Mouse (Mus musculus) midbrain, embryonic 16.5 days (tissue): Measurements from ENCODE around the gene Fmnl3. TPM values are rescaled to one million over a fixed set of nuclear protein-coding genes. Genes with fewer than 3 reads are reported as not detected.

Experiments used
- ATAC-seq: fragments of 200-750 bp; cut with Nextera tagmentation; 2 replicates; pipeline ENCODE4 v1.8.0; 2017; ENCODE audit warnings: moderate TSS enrichment
- H3K27ac ChIP-seq: fragments of 300-500 bp; sonication (generic); 2 replicates; pipeline ENCODE4 v1.5.1; 2014; ENCODE audit warnings: mild to moderate bottlenecking, low read length, mixed read lengths
- H3K27me3 ChIP-seq: fragments of 300-500 bp; sonication (generic); 2 replicates; pipeline ENCODE4 v1.6.1; 2014; ENCODE audit warnings: low read depth, low read length, mixed read lengths; ENCODE audit not compliant: control insufficient read depth, insufficient read depth
- H3K36me3 ChIP-seq: fragments of 300-500 bp; sonication (generic); 2 replicates; pipeline ENCODE4 v1.6.1; 2014; ENCODE audit warnings: mild to moderate bottlenecking, low read length, moderate library complexity, mixed read lengths; ENCODE audit not compliant: control insufficient read depth, insufficient read depth
- H3K4me1 ChIP-seq: fragments of 300-500 bp; sonication (generic); 2 replicates; pipeline ENCODE4 v1.6.1; 2014; ENCODE audit warnings: mild to moderate bottlenecking, low read length, mixed read lengths; ENCODE audit not compliant: control insufficient read depth, insufficient read depth
- H3K4me2 ChIP-seq: fragments of 300-500 bp; sonication (generic); 2 replicates; pipeline ENCODE4 v1.6.1; 2014; ENCODE audit warnings: mild to moderate bottlenecking, low read length, mixed read lengths
- H3K4me3 ChIP-seq: fragments of 300-500 bp; sonication (generic); 2 replicates; pipeline ENCODE4 v1.5.1; 2014; ENCODE audit warnings: low read depth, mild to moderate bottlenecking, low read length, moderate library complexity, mixed read lengths
- H3K9ac ChIP-seq: fragments of 300-500 bp; sonication (generic); 2 replicates; pipeline ENCODE4 v1.6.1; 2014; ENCODE audit warnings: low read depth, low read length, mixed read lengths
- H3K9me3 ChIP-seq: fragments of 300-500 bp; sonication (generic); replicated peaks from 2 replicates; pipeline ENCODE4 v1.6.1; 2014; ENCODE audit warnings: mild to moderate bottlenecking, low read length, mixed read lengths; ENCODE audit not compliant: control insufficient read depth, poor library complexity, severe bottlenecking
- WGBS: fragments of 180-500 bp; shearing (Covaris S2); extraction: QIAGEN DNeasy Blood & Tissue Kit; methylation state at CpG from one replicate; pipeline ENCODE4 v1.1.7; 2014; 5-methylcytosine and 5-hydroxymethylcytosine counted together
- polyA plus RNA-seq: library from polyadenylated mRNA; unstranded; fragments of >200 nt; fragmentation: Nextera tagmentation; extraction: Ambion mirVana; gene quantifications from 2 replicates; pipeline ENCODE4 v1.2.1, GENCODE M21; 2015

Fmnl3 gene
- polyA plus RNA-seq, 1 experiment from 2014 or later, result 8.0 TPM

DNA sequence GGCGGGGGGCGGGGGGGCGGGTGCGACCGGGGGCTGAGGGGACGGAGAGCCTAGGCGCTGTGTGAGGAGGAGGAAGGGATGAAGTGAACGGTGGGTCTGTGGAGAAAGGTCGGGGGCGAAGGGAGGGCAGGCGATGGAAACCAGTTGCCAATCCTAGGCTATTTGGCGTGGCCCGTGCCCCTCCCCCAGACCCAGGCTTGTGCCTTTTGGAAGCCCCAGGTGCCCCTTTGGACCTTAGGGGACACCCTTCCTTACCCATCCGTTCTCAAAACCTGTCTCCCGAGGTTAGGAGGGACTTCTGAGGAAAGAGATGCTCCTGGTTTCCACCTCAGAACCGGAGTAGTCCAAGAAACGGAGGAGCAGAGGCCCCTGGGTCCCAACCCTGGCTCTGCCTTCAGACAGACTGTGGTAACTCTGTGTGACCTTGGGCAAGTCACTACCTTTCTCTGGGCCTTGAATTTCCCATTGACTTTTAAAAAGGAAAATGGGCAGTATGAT lies 74.7 kb downstream of the Fmnl3 start, which contains the start of gene Fam186b:
Gene Fam186b, minus strand, starts transcription at position 405 of the 498 bp plus-strand sequence.
- WGBS, result 4% methylated on average over 12 of the region's 17 CpGs
- peak; percentile 63 for ATAC-seq

DNA sequence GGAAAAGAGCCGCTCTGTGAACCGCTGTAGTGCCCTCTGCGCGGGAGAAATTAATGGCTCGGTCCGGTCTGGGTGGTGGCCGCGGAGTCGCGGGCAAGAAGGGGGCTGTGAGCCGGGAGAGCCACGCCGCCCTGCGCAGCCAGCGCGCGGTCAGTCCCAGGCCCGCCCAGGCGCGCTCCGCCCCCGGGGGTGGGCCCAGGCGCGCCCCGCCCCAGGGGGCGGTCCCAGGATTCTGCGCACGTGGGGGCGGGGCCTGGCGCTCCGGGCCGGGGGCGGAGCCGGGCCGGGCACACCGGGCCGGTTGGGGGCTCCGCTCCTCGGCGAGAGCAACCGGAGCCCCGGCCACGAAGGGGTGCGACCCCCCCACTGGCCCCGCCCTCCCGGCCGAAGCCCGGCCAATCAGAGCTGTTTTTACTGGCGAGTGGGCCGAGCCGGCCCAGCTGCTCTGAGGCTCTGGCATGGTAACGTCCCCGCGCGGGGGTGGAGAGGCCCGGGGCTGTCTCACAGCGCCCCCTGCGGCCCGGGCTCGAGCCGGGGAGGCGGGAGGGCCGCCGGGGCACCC lies 75.4 kb downstream of the Fmnl3 start, which contains the start of gene Prpf40b:
Gene Prpf40b, plus strand, starts transcription at position 275 of the 562 bp plus-strand sequence.
- peak within 1 kb of the TSS; percentile 85 for H3K9ac ChIP-seq
- H3K4me2 ChIP-seq, result peak within 1 kb of the TSS; percentile 81
- H3K4me3 ChIP-seq, result peak within 1 kb of the TSS; percentile 82
- H3K36me3 ChIP-seq, result no peaks in the 10 kb centered on the region
- under 1% methylated on average over 50 of the region's 64 CpGs for WGBS
- peak; percentile 96 for ATAC-seq
- H3K4me1 ChIP-seq, result peaks cover 20% of the 10 kb centered on the region
- H3K27me3 ChIP-seq, result no peaks in the 10 kb centered on the region
- peak within 1 kb of the TSS; percentile 94 for H3K27ac ChIP-seq
- H3K9me3 ChIP-seq, result no peaks in the 10 kb centered on the region

More for the DNA sequence above, 74.7 kb downstream of the Fmnl3 start, which contains the start of gene Fam186b:
- Histone ChIP-seq H3K4me3 (peak within 1 kb of the TSS; percentile 82), H3K36me3 (no peaks in the 10 kb centered on the region), H3K27ac (peak within 1 kb of the TSS; percentile 94), H3K4me1 (peaks cover 20% of the 10 kb centered on the region), H3K27me3 (no peaks in the 10 kb centered on the region), H3K4me2 (peak within 1 kb of the TSS; percentile 81), H3K9ac (peak within 1 kb of the TSS; percentile 85), H3K9me3 (no peaks in the 10 kb centered on the region)

DNA sequence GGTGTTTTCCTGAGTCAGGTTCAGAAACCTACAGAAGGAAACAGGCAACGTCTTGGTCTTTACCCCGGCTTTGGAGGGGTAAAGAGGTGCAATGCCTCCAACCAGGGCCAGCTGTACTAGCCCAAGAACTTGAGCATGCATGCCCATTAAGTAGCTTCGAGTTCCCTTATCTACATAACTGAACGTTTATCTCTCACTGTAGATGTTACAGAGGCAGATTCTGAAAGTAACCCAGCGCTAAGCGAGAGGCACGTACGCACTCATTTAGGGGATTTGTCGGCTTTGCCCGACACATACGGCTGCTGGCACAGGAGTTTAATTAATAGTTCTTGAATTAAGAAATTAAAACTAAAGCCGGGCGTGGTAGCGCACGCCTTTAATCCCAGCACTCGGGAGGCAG lies 76.0 kb downstream of the Fmnl3 start:
- peak overlapping the region; percentile 82 for H3K4me3 ChIP-seq
- no peaks in the 10 kb centered on the region for H3K27me3 ChIP-seq
- no peak; the same call in 1 of the 2 replicates for ATAC-seq
- peak overlapping the region; percentile 85 for H3K9ac ChIP-seq
- peak overlapping the region; percentile 94; the same call in 1 of the 2 replicates for H3K27ac ChIP-seq
- no peaks in the 10 kb centered on the region for H3K36me3 ChIP-seq
- H3K9me3 ChIP-seq, result no peaks in the 10 kb centered on the region
- WGBS, result 30% methylated on average over 16 of the region's 16 CpGs
- H3K4me2 ChIP-seq, result peak overlapping the region; percentile 63
- peaks cover 20% of the 10 kb centered on the region for H3K4me1 ChIP-seq

DNA sequence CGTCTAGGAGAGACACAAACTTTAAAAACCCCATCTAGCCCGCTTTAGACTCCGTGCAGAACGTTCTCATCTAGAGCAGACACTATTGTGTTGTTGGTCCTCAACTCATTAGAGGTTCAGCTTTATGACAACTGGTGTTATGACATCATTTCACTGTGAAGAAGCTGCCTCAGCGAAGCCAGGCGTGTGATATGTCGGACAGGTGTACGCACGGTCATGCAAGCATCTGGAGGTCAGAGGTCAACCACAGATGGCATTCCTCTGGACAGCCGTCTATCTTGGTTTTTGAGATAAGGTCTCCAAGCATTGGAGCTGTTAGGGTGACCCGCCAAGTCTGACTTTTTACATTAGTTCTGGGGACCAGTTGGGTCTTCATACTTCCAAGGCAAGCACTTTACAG lies 79.7 kb downstream of the Fmnl3 start:
- H3K4me1 ChIP-seq, result peaks cover 6% of the 10 kb centered on the region
- H3K9ac ChIP-seq, result no peak overlapping the region
- no peak overlapping the region for H3K4me2 ChIP-seq
- no peak overlapping the region for H3K27ac ChIP-seq
- no peaks in the 10 kb centered on the region for H3K36me3 ChIP-seq
- H3K4me3 ChIP-seq, result no peak overlapping the region
- 93% methylated on average over 11 of the region's 11 CpGs for WGBS
- no peak for ATAC-seq
- H3K9me3 ChIP-seq, result no peaks in the 10 kb centered on the region
- no peaks in the 10 kb centered on the region for H3K27me3 ChIP-seq

DNA sequence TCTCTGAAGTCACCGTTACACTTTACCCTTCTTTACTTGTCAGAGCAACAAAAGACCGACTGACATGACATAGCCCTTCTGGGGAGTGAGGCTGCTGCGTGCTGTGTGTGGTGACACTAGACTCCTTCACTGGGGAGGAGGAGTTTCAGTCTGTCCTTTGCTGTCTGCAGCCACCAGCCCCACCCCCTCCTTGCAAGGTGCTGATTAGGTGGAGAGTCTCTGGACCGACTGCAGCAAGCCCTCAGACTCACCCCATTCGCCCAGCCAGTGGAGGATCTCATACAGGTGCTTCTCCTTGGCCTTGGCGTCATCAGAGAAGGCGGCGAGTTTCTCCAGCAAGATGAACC lies 85.1 kb downstream of the Fmnl3 start:
- no peak for ATAC-seq
- Histone ChIP-seq H3K27me3 (no peaks in the 10 kb centered on the region), H3K9me3 (no peaks in the 10 kb centered on the region), H3K9ac (no peak overlapping the region), H3K4me1 (no peaks in the 10 kb centered on the region), H3K4me3 (no peak overlapping the region), H3K36me3 (no peaks in the 10 kb centered on the region), H3K27ac (no peak overlapping the region), H3K4me2 (no peak overlapping the region)
- 62% methylated on average over 8 of the region's 8 CpGs for WGBS

DNA sequence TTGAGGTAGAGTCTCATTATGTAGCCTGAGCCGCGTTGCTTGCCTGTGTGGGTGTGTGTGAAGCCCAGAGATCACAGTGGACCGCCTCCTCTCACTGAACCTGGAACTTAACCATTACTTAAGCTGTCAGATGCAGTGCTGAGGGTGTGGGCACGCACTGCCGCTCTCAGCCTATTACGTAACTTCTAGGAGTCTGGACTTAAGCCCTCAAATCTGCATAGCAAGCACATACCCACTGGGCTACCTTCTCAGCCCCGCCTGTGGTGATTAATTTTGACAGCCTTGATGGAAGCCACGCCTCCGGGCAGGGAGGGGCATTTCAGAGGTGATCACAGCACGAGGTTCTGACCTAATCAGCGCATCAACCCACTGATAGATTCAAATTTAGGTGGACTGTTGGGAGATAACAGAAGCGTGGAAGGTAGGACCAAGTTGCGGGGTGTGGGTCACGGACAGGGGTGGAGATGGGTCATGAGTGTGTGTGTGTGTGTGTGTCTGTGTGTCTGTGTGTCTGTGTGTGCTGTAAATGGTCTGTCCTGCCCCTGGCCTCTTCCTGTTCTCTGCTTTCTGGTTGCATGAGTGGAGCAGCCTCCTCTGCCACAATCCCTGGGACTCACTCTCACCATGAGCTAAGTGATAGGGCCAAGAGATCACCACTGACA lies 85.6 kb downstream of the Fmnl3 start:
- H3K27me3 ChIP-seq, result no peaks in the 10 kb centered on the region
- no peak overlapping the region for H3K27ac ChIP-seq
- H3K9ac ChIP-seq, result no peak overlapping the region
- whole genome bisulfite sequencing, result 53% methylated on average over 14 of the region's 14 CpGs
- H3K4me1 ChIP-seq, result no peaks in the 10 kb centered on the region
- no peak for ATAC-seq
- H3K4me2 ChIP-seq, result no peak overlapping the region
- no peak overlapping the region for H3K4me3 ChIP-seq
- no peaks in the 10 kb centered on the region for H3K36me3 ChIP-seq
- no peaks in the 10 kb centered on the region for H3K9me3 ChIP-seq

DNA sequence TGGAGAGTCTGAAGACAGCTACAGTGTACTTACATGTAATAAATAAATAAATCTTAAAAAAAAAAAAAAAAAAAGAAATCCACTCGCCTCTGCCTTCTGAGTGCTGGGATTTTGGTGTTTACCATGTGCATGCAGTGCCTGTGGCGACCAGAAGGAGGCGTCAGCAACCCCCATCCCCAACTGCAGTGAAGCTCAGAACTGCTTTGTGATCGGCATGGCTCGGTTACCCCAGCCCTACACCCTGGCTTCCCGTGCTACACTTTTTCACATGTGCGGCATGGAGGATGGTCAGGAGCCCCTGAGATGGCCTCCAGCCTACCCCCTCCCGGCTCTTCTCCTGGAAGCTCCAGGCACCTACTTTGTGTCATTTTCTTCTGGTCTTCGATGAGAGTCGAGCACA lies 86.8 kb downstream of the Fmnl3 start:
- no peaks in the 10 kb centered on the region for H3K36me3 ChIP-seq
- WGBS, result 67% methylated on average over 10 of the region's 10 CpGs
- no peak for ATAC-seq
- H3K4me3 ChIP-seq, result no peak overlapping the region
- H3K9me3 ChIP-seq, result no peaks in the 10 kb centered on the region
- H3K27me3 ChIP-seq, result no peaks in the 10 kb centered on the region
- H3K27ac ChIP-seq, result no peak overlapping the region
- no peak overlapping the region for H3K4me2 ChIP-seq
- H3K4me1 ChIP-seq, result no peaks in the 10 kb centered on the region
- H3K9ac ChIP-seq, result no peak overlapping the region

DNA sequence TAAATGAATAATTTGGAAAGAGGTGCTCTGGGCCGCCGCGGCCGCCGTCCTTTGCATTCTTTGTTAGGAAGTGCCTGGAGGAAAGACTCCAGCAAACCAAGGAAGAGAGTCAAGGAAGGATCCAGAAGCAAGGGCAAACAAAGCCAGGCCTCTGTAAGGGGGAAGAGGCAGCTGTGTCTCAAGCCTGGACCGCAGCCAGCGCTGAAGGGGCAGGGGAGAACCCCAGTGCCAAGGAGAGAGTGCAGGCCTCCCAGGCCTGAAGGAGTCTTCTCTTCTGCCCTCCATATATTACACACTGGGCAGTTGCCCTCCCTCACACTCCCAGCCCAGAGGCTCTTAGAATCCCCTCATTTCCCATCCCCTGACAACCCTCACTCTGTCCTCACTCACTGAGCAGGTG lies 92.0 kb downstream of the Fmnl3 start:
- Histone ChIP-seq H3K27me3 (no peaks in the 10 kb centered on the region), H3K9me3 (no peaks in the 10 kb centered on the region), H3K36me3 (no peaks in the 10 kb centered on the region), H3K9ac (no peak overlapping the region), H3K4me1 (no peaks in the 10 kb centered on the region), H3K27ac (no peak overlapping the region), H3K4me2 (no peak overlapping the region), H3K4me3 (no peak overlapping the region)
- no peak for ATAC-seq
- 86% methylated on average over 7 of the region's 7 CpGs for WGBS

DNA sequence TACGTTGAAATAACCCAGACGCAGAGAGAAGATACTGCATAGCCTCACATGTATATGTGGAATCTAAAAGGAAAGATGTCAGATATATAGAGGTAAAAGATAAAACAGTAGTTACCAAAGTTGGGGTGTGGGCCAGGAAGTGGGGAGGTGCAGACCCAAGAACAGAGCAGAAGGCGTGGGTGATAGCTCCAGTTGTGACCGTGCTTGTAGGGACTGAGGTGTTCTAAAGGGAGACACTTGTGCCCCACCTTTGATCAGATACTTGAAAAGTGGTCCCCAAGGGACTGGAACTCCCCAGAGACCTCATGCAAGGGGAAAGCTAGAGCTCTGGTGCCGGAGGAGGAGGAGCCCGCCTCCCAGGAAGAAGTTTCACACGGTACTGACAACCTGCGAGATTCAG lies 94.2 kb downstream of the Fmnl3 start:
- ATAC-seq, result no peak
- H3K9me3 ChIP-seq, result no peaks in the 10 kb centered on the region
- no peak overlapping the region for H3K27ac ChIP-seq
- H3K4me3 ChIP-seq, result no peak overlapping the region
- H3K4me2 ChIP-seq, result no peak overlapping the region
- 85% methylated on average over 8 of the region's 8 CpGs for WGBS
- H3K36me3 ChIP-seq, result no peaks in the 10 kb centered on the region
- H3K27me3 ChIP-seq, result no peaks in the 10 kb centered on the region
- H3K4me1 ChIP-seq, result no peaks in the 10 kb centered on the region
- no peak overlapping the region for H3K9ac ChIP-seq
